Mouse (Mus musculus) forebrain, embryonic 14.5 days (tissue): ENCODE measurements around the gene Ntm. TPM values are rescaled to one million over a fixed set of nuclear protein-coding genes. Genes with fewer than 3 reads are reported as not detected.
A peak's percentile ranks its signal among the peaks of the same experiment; 100 is the strongest.

Source experiments
- ATAC-seq: fragments of 200-750 bp; cut with Nextera tagmentation; 2 replicates; pipeline ENCODE4 v1.8.0; 2017; ENCODE audit warnings: mild to moderate bottlenecking, moderate library complexity
- DNase-seq: peaks from one replicate; pipeline ENCODE4 v3.0.0-alpha.2; 2015; ENCODE audit warnings: low spot score
- H3K27ac ChIP-seq: fragments of 300-500 bp; sonication (generic); 2 replicates; pipeline ENCODE4 v1.5.1; 2014; ENCODE audit warnings: low read depth, mild to moderate bottlenecking, control low read depth, low read length, moderate library complexity
- H3K27me3 ChIP-seq: fragments of 300-500 bp; sonication (generic); replicated peaks from 2 replicates; pipeline ENCODE4 v1.6.1; 2014; ENCODE audit warnings: low read length, control low read depth, mixed read lengths; ENCODE audit not compliant: control insufficient read depth, insufficient read depth
- H3K36me3 ChIP-seq: fragments of 300-500 bp; sonication (generic); 2 replicates; pipeline ENCODE4 v1.6.1; 2014; ENCODE audit warnings: low read length, control low read depth; ENCODE audit not compliant: control insufficient read depth, insufficient read depth
- H3K4me1 ChIP-seq: fragments of 300-500 bp; sonication (generic); 2 replicates; pipeline ENCODE4 v1.6.1; 2014; ENCODE audit warnings: antibody characterized with exemption, low read length, control low read depth; ENCODE audit not compliant: control insufficient read depth, insufficient read depth
- H3K4me2 ChIP-seq: fragments of 300-500 bp; sonication (generic); 2 replicates; pipeline ENCODE4 v1.6.1; 2014; ENCODE audit warnings: mild to moderate bottlenecking, control low read depth, low read length
- H3K4me3 ChIP-seq: fragments of 300-500 bp; sonication (generic); 2 replicates; pipeline ENCODE4 v1.5.1; 2014; ENCODE audit warnings: low read depth, low read length, control low read depth
- H3K9ac ChIP-seq: fragments of 300-500 bp; sonication (generic); 2 replicates; pipeline ENCODE4 v1.6.1; 2014; ENCODE audit warnings: mild to moderate bottlenecking, low read length, control low read depth, moderate library complexity
- H3K9me3 ChIP-seq: fragments of 300-500 bp; sonication (generic); replicated peaks from 2 replicates; pipeline ENCODE4 v1.6.1; 2016; ENCODE audit warnings: low read length, control low read depth, mixed read lengths; ENCODE audit not compliant: control insufficient read depth
- WGBS: fragments of 180-500 bp; shearing (Covaris S2); extraction: QIAGEN DNeasy Blood & Tissue Kit; methylation state at CpG from one replicate; pipeline ENCODE4 v1.1.7; 2014; 5-methylcytosine and 5-hydroxymethylcytosine counted together
- polyA plus RNA-seq: library from polyadenylated mRNA; unstranded; fragments of >200 nt; fragmentation: Nextera tagmentation; extraction: Ambion mirVana; gene quantifications from 2 replicates; pipeline ENCODE4 v1.2.1, GENCODE M21; 2014

Gene Ntm
- polyA plus RNA-seq, 1 experiment from 2014 or later = 72.9 TPM

DNA sequence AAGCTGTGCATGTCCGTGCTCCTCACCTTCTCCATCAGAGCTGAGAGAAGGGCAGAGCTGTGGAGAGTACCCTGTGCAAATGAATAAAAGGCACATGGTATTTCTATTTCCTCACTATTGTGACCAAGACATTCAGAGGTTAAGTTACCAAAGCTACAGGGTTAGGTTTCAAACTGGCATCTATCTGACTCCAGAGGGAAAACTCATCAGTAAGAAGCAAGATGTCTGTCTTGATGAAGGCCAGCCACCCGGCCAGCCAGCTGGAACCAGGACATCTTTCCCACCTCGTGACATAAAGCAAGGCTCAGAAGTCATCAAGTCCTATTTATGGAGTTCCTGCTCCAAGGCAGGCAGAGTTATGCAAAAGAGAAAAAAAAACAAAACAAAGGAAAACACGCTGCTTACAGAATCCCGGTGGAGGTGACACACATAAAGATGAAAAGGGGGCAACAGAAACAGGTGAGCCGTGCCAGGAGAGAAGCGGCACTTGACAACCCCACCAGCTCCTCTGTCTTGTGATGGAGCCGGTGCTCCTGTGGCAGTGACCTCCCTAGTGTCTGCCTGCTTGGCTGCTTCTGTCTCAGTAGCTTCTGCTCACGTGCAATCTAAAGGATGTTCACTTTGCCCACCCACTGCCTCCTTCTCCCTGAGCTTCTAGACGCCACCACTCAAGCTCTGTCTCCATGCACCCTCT, 694.2 kb downstream of the Ntm start:
- no peak for ATAC-seq

DNA sequence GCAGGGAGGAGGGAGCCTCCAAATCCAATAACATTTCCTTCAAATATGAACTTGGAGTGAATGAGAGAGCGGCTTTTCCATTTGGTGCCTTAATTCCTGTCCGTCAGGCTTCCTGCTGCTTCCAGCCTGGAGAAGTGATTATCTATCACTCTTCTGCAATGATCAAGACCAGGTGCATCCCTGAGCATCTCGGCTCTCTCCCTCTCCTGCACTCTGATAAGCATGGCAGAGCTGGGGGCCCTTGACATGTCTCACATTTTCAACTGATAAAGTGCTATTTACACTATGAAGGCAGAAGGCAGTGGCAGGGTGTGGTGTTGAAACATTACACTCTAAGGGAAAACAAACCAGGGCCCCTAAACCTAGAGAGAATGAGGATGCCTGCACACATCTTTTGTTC, 695.3 kb downstream of the Ntm start:
- Histone ChIP-seq H3K4me3 (no peak overlapping the region), H3K36me3 (no peaks in the 10 kb centered on the region), H3K4me1 (peaks cover 3% of the 10 kb centered on the region; the same call in 1 of the 2 replicates), H3K4me2 (no peak overlapping the region), H3K9me3 (no peaks in the 10 kb centered on the region), H3K9ac (no peak overlapping the region), H3K27me3 (no peaks in the 10 kb centered on the region), H3K27ac (no peak overlapping the region)
- DNase-seq (no peak), ATAC-seq (no peak)
- 60% methylated on average over 3 of the region's 3 CpGs for WGBS

More for the DNA sequence above, 694.2 kb downstream of the Ntm start:
- H3K4me1 ChIP-seq = no peaks in the 10 kb centered on the region
- no peak for DNase-seq
- H3K4me3 ChIP-seq = no peak overlapping the region
- no peaks in the 10 kb centered on the region for H3K27me3 ChIP-seq
- H3K4me2 ChIP-seq = no peak overlapping the region
- 78% methylated on average over 10 of the region's 10 CpGs for WGBS
- no peak overlapping the region for H3K27ac ChIP-seq
- no peak overlapping the region for H3K9ac ChIP-seq
- no peaks in the 10 kb centered on the region for H3K9me3 ChIP-seq
- H3K36me3 ChIP-seq = no peaks in the 10 kb centered on the region

DNA sequence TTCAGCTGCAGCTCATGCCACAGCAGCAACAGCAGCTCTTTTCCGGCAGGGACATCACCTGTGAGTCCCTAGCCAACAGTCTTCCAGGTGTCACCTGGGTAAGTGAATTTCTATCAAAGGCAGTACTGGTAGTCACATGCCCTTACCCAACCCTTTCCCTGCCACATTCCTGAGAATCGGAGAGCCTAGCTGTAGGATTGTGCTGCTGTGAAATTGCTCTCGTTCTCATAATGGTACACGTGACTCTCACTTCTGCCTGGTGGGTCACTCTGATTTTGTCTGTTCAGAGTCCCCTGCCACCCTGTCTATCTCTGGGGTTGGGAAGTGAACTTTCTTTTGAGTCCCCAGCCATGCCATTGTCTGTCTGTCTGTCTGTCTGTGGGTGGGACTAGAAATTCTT, 697.8 kb downstream of the Ntm start:
- no peak for ATAC-seq
- peaks cover 3% of the 10 kb centered on the region; the same call in 1 of the 2 replicates for H3K4me1 ChIP-seq
- H3K9ac ChIP-seq = no peak overlapping the region
- H3K27ac ChIP-seq = no peak overlapping the region
- no peak for DNase-seq
- H3K27me3 ChIP-seq = no peaks in the 10 kb centered on the region
- no peak overlapping the region for H3K4me2 ChIP-seq
- no peaks in the 10 kb centered on the region for H3K36me3 ChIP-seq
- H3K4me3 ChIP-seq = no peak overlapping the region
- WGBS = 74% methylated on average over 4 of the region's 4 CpGs
- no peaks in the 10 kb centered on the region for H3K9me3 ChIP-seq

DNA sequence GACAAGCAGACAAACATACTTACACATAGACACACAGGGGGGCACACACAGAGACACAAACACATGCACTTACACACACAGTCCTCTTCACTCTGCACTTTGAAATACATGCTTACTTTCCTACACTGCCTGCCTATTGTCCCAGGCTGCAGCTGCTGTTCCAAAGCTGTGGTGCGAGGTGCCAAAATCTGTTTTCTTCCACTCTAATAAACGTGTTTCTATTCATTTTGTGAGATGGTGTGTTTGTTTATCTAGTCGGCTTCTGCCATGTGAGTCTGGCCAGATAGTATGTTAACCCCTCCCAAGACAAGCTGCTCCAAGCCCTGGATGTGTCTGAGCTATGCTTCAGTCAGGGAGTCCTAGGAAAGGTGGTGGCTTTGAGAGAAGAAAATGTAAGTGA, 700.1 kb downstream of the Ntm start:
- 38% methylated on average over 3 of the region's 3 CpGs for WGBS
- Histone ChIP-seq H3K27me3 (no peaks in the 10 kb centered on the region), H3K36me3 (no peaks in the 10 kb centered on the region), H3K4me2 (no peak overlapping the region), H3K4me1 (peaks cover 3% of the 10 kb centered on the region; the same call in 1 of the 2 replicates), H3K9me3 (no peaks in the 10 kb centered on the region), H3K9ac (no peak overlapping the region), H3K4me3 (no peak overlapping the region), H3K27ac (no peak overlapping the region)
- ATAC-seq (no peak), DNase-seq (no peak)

DNA sequence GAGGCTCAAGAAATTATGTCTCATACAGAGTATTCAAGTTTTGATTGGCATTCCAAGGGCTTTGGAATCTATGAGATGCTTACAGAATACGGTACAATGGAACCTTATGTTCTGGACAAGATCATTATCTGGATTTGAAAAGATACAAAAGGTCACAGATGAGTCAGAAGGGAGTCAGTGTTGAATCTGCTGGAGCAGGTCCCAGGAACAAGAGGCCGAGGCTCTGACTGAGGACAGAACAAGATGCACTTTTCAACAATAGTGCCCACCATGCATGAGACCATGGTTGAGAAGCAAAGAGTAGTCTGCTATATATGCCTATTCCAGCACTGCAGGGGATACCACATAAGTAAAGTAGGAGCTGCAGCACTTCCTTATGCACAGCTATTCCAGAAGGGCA, 710.1 kb downstream of the Ntm start:
- no peaks in the 10 kb centered on the region for H3K36me3 ChIP-seq
- no peak overlapping the region for H3K27ac ChIP-seq
- H3K9ac ChIP-seq = no peak overlapping the region
- H3K9me3 ChIP-seq = no peaks in the 10 kb centered on the region
- 84% methylated on average over 2 of the region's 2 CpGs for WGBS
- H3K4me1 ChIP-seq = no peaks in the 10 kb centered on the region; the same call in 1 of the 2 replicates
- no peak for ATAC-seq
- H3K4me2 ChIP-seq = no peak overlapping the region
- DNase-seq = no peak
- H3K27me3 ChIP-seq = no peaks in the 10 kb centered on the region
- H3K4me3 ChIP-seq = no peak overlapping the region

DNA sequence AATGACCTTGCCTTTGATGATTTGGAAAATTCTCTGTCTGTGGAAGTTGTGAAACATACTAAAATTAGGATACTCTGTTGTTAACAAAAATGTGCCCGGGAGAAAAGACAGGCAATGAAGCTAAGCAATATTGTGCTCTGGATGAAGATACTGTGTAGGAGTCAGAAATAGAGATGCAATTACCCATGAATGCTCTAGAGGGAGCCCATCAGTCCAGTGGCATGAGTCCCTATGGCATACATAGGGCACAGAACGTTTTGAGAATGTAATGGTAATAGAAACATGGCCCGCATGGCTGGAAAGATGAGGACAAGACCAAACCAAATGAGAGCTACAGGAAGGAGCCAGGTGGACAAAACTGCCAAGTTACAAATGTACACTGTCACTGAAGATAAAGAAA, 712.1 kb downstream of the Ntm start:
- ATAC-seq = no peak
- WGBS = 69% methylated on average over 3 of the region's 3 CpGs
- no peak overlapping the region for H3K4me3 ChIP-seq

DNA sequence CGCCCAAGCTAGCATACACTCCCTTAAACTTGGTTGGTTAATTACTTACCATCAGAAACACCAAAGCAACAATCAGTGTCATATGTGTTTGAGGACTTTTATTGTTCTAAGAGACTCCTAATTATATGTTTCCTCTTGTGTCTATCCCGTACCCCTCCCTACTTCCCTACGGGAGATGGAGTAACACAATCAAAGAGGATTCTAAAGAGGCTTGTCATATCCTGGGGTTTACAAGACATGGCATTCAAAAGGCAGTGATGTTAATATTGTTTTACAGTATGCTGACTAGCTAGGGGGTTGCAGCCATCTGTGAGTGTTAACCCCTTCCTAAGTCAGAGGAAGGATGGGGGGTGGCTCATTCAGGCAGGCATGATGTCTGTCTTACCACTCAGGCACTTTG, 715.1 kb downstream of the Ntm start:
- H3K4me1 ChIP-seq = peaks cover 4% of the 10 kb centered on the region
- H3K4me2 ChIP-seq = no peak overlapping the region
- no peaks in the 10 kb centered on the region for H3K27me3 ChIP-seq
- no peaks in the 10 kb centered on the region for H3K36me3 ChIP-seq
- WGBS = 34% methylated on average over 3 of the region's 3 CpGs
- H3K9me3 ChIP-seq = no peaks in the 10 kb centered on the region
- ATAC-seq = peak; percentile 71
- no peak overlapping the region for H3K9ac ChIP-seq
- DNase-seq = peak; percentile 54
- H3K4me3 ChIP-seq = no peak overlapping the region
- no peak overlapping the region for H3K27ac ChIP-seq

More for the DNA sequence above, 712.1 kb downstream of the Ntm start:
- Histone ChIP-seq H3K27ac (no peak overlapping the region), H3K36me3 (no peaks in the 10 kb centered on the region), H3K9me3 (no peaks in the 10 kb centered on the region), H3K27me3 (no peaks in the 10 kb centered on the region), H3K4me1 (no peaks in the 10 kb centered on the region; the same call in 1 of the 2 replicates), H3K9ac (no peak overlapping the region), H3K4me2 (no peak overlapping the region)
- DNase-seq = no peak

DNA sequence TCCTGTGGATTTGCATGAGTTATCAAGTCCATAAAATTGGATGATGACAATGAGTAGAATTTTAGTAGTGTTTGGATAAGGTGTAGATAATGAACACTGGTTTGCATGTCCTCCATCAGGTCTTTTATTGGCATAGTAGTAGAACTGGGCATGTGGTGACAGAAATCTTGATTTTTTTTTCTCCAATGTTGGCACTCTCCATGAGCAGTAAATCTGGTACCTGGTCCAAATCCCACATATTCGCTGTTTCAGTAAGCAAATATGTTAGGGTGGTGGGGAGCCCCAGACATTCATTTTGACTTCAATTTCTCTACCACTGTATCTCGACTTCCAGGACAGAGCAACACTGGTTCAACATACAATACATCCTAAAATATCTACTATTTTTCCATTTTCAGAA, 718.9 kb downstream of the Ntm start:
- H3K27ac ChIP-seq = no peak overlapping the region
- WGBS = 87% methylated on average over 2 of the region's 2 CpGs
- no peak overlapping the region for H3K4me3 ChIP-seq
- DNase-seq (no peak), ATAC-seq (no peak)
- H3K9me3 ChIP-seq = no peaks in the 10 kb centered on the region
- no peak overlapping the region for H3K4me2 ChIP-seq
- H3K27me3 ChIP-seq = no peaks in the 10 kb centered on the region
- H3K36me3 ChIP-seq = no peaks in the 10 kb centered on the region
- H3K9ac ChIP-seq = no peak overlapping the region
- peaks cover 10% of the 10 kb centered on the region for H3K4me1 ChIP-seq

DNA sequence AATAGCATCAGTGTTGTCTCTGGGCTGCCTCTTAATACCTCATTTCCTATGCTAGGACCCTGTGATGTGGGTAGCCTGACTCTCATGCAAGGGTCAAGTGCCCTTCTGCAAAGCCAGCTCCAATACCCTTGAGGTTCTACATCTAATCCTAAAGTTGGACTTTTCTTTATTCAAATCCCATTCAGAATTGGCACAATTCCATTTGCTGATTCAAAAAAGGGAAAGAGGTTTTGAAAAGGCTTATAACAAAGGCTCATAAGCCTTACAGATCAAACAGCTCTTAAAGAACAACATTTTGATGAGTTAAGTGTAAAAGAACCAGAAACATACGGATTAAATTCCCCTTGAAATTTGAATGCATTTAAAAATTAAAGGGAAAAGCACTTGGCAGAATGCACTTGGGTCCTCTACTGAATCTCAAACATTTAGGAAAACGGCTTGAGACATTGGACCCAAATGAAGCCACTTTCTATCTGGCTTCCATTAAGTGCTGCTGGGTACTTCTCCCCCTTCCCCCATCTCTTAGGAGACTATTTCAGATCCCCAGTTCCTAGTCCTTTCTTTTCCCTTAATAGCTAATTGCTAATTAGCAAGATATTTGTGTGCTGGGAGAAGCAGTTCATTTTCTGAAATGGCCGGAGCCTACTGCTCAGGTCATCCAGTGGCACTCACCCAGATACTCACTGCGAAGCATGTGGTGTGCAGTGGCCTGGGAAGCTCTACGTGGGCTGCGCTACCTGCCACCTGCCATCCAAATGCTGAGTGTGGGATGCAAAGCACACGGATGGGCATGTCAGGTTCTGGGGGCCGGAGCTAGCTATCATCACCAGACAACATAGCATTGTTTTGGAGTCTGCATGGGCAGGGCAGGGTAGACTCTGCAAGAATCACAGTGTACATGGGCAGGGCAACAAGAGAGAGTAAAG, 720.2 kb downstream of the Ntm start:
- H3K4me2 ChIP-seq = no peak overlapping the region
- H3K9ac ChIP-seq = no peak overlapping the region
- no peaks in the 10 kb centered on the region for H3K36me3 ChIP-seq
- H3K4me1 ChIP-seq = peaks cover 10% of the 10 kb centered on the region
- no peaks in the 10 kb centered on the region for H3K27me3 ChIP-seq
- DNase-seq = peak; percentile 49
- no peak overlapping the region for H3K4me3 ChIP-seq
- no peak overlapping the region for H3K27ac ChIP-seq
- WGBS = 30% methylated on average over 8 of the region's 8 CpGs
- H3K9me3 ChIP-seq = no peaks in the 10 kb centered on the region
- ATAC-seq = peak; percentile 55; the same call in 1 of the 2 replicates
